Mouse (Mus musculus) megakaryocyte, embryonic 14.5 days (primary cell): ENCODE measurements around the gene St6galnac6.

Experiments used
- FLI1 ChIP-seq: IDR thresholded peaks from 2 replicates; pipeline ENCODE4 v1.6.1; 2012; ENCODE audit warnings: low read length, inconsistent platforms, mixed read lengths
- GATA1 ChIP-seq: IDR thresholded peaks from 3 replicates; pipeline ENCODE4 v1.6.1; 2012; ENCODE audit warnings: mixed read lengths, low read length, inconsistent platforms, borderline replicate concordance

DNA sequence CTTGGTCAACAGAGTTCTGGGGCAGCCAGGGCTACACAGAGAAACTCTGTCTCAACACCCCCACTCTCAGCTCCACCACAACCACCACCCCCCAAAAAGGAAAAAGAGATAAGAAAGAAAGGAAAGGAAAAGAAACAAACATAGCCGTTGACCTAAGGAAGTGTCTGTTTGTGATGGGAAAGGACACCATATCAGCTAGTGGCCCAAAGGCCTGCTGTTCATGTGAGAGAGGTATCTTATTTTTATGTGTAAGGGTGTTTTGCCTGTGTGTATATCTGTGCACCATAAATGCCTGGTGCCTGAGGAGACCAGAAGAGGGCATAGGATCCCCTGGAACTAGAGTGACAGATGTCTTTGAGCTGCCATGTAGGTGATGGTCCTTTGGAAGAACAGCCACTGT, 40.1 kb downstream of the St6galnac6 start:
- TF ChIP-seq GATA1 (no peak), FLI1 (no peak)
